Mouse (Mus musculus) kidney, adult 2 months (tissue): Measurements from ENCODE around the gene Trim66.

ENCODE experiments used
- CTCF ChIP-seq: fragments of 200-500 bp; conservative IDR thresholded peaks from 2 replicates; pipeline ENCODE4 v1.5.1; 2011; ENCODE audit warnings: low read depth, mild to moderate bottlenecking, control low read depth, low read length, moderate library complexity, mixed read lengths; ENCODE audit not compliant: insufficient read depth, insufficient read length
- POLR2A ChIP-seq: fragments of 200-500 bp; IDR thresholded peaks from one replicate; pipeline ENCODE4 v1.6.1; 2011; ENCODE audit warnings: low read depth, low read length, control low read depth

DNA sequence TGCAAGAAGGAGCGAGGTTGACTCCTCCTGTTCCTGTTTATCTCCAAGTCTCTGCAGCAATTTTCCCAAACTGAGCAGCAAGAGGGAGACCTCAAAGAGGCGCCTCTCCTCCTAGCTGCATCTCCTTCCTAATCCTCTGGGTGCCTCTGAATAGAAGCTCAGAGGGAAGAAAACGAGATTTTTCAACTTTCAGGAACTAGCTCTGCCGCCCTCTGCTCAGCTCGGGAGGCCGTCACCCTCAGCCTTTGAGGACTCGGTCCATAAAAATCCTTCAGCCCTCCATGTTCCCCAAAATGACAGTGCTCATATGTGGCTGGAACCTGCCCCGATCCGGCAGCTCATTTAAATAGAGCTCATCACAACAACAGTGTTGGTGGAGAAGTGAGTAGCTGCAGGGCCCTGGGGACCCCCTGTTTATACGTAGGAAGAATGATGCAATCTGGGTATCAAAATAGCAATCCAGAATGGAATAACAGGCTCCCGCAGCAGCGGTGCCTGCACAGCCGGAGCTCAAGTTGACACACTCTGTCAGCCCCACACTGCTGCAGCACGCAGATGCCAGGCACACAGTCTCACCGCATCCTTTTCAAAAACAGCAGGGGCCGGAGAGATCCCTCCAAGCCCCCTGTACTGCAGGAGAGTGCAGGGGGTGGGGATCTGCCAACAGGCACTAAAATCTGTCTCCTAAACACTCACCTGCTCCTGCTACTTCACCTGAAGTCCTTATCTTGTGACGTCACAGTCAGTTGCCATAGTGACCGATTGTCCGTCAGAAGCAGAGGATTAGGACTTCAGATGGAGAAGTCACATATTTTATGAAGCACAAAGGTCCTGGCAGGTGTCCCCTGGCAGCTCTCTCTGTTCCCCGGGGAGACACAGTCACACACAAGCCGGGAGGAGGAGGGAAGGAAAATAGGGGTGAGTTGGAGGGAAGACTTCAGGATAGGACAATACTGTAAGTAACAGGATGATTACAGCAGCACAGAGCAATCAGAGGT lies 14.3 kb downstream of the Trim66 start:
- TF ChIP-seq CTCF: no peak
- no peak for TF ChIP-seq POLR2A
